Mouse (Mus musculus): ENCODE results near the gene Pla2g5.
"Not testable (repeated sequence)": the region's sequence is repeated elsewhere in the genome, so short reads cannot be mapped to it uniquely, and the experiment has no call there.

The Pla2g5 gene

DNA sequence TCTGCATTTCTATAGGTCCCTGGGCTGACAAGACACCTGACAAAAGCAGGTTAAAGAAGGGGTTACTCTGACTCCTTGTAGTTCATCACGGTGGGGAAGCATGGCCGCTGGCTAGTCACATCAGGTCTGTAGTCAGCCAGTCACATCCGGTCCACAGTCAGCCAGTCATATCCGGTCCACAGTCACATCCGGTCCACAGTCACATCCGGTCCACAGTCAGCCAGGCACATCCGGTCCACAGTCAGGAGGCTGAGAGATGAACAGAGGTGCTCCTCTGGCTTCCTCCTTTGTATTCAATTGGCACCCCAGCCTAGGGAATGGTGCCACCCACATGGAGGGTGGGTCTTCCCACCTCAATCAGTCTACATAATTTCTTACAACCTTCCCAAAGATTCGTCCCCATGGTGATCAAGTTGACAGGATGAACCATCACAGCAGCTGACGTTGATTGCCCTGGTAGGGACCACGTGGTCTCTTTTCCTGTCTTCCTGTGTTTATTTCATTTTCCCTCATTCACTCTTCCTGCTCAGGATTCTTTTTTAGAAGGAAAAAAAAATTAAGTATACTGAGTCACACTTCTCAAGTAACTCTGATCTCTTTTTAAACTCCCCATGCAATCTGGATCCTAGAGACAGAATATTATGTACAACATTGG is at the start of gene Pla2g5:
Pla2g5 (minus strand) TSS at position 139 of the 655 bp plus-strand sequence.
- no peak for DNase-seq (ENCODE audit: low read depth, low spot score)

DNA sequence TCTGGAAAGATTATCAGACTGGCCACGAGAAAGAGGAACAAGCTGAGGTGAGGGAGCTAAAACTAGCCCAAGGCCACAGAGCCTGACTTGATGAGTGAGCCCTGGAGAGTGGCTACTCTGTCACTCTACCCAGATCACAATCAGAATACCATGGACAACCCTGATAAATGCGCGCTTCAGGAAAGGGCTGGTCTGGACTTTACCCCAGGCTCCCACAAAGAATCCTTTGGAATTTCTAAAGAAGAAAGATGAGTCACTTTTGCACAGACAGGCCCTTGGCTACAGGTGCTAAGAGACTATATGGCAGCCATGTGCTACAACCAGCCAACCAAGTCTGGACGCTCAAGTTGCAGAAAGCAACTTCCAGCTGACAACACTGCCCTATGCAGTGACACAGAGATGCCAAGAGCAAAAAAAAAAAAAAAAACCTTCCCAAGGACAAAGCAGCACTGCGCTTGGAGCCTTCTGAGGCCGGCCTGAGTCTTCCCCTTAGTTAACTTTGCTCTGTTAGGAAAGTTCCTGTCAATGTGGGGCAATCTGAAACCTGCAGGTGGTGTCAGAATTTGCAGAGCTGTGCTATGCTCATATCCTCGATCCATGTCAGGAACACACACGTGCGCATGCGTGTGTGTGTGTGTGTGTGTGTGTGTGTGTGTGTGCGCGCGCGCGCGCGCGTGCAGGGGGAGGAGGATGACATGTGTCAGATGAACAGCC is 42.5 kb upstream of the Pla2g5 start:
- no peak for DNase-seq (ENCODE audit: low read depth, low spot score)

DNA sequence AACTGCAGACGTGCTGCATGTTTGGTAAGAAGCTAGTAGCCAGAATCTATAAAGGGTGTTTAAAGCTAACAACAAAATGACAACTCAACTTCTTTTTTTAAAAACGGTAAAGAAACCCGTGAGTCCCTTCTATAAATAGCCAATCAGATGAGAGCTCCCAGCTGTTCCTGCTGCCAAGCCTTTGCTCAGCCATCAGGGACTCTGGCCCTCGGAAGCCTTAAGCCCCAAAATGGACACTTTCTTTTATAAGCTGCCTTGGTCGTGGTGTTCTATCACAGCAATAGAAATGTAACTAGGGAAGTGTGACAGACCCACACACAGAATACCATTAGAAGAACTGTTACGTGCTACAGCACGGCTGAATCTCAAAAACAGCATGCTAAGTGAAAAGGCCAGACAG is 36.1 kb upstream of the Pla2g5 start:
- DNase-seq (ENCODE audit: low read depth, low spot score): no peak

DNA sequence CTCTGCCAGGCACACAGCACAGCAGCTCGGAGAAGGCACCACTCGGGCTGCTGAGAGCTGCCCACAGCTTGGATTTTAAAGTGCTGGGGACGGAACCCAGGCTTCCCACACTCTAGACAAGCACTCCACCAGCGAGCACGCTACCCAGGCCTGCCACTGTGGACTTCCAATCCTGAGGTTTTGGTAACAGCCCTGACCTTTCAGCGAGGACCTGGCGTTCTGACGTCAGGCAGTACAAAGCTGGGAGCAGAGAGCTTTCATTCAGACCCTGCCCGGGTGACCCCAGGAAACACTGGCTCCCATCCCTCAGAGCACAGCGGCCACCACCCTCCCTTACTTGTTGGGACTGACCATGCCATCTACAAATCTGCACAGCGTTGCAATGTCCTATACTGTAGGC is 30.5 kb upstream of the Pla2g5 start:
- DNase-seq (ENCODE audit: low read depth, low spot score): not testable (repeated sequence)

DNA sequence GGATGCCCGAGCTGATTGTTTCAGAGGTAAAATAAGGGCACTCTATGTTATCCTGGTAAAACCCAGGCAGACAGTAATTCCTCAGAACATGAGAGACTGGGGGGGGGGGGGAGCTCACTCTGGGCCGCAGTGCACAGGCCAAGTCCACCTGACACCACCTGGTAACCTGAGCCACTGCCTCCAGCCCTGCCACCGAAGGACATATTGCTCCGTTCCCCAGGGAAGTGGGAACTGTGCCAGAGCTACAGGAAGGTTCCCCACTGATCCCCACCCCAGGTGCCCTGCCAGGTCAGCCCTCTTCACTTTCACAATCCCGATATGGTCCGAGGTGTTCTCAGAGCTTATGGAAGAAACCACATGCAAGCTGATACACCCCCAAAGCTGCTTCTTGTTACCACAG is 29.4 kb upstream of the Pla2g5 start:
- DNase-seq (ENCODE audit: low read depth, low spot score): no peak

DNA sequence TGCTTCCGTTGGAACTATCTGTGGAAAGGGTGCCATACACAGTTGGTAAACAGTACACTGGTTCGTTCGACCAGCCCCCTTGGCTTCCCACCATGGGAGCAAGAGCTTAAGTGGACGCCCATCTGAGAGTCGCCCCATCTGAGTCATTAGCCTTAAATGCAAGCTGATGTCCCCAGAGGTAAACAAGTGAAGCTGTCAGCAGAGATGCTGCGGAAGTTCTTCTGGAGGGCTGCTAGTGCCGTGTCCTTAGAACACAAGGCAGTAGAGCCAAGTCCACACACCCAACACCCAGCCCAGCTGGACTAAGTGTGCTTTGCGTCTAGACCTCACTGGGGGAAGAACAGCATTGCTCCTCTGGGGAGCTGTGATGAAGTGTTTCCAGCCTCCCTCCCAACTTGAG is 26.4 kb upstream of the Pla2g5 start:
- no peak for DNase-seq (ENCODE audit: low read depth, low spot score)

DNA sequence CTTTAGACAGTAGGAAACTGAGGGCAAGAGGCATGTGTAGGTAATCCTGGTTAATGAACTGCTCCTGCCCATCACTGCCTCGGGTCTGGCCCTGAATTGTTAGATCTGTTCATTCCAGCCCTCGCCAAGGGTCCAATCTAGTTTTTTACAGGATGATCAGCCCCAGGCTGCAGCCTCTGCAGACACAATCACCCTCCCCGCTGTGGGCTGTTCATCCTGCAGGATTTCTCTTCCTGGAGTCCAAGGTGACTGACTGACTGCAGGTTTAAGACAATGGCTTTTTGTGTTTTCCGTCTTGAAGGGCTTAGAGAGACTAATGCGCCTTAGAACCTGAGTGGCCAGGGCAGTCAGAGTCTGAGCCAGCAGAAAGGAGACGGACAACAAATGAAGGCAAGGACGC is 25.9 kb upstream of the Pla2g5 start:
- no peak for DNase-seq (ENCODE audit: low read depth, low spot score)

DNA sequence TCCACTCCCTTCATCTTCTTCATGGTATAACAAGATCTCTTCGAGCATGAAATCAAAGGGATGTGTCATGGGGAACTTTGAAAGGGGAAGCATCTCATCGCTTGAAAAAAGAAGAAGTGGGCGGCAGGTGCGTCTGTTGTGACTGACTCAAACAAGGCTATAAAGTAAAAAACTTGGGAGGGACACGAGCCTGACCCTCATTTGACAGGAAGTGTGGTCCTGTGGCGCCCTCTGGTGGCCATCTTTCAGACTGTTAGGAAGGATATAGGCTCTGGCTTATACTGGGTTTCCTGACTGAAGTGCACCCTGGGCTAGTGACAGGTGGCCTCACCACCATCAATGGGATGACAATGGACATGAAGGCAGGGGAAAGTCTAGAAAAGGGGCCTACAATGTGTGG is 21.0 kb upstream of the Pla2g5 start:
- peak; percentile 42 for DNase-seq (ENCODE audit: low read depth, low spot score)

DNA sequence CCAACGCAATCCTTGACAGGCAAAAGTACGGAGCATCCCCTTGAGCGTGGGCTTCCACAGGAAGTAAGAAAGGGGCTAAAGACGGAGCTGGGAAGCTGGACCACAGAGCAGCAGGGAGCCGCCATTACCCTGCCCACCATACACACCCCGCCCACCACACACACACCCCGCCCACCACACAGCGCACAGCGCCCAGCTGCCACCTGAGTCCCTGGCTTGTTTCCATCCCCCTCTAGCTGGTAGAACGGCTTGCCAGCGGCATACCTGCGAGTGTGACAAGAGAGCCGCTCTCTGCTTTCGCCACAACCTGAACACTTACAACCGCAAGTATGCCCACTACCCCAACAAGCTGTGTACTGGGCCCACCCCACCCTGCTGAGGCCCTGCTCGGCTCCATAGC is 18.9 kb upstream of the Pla2g5 start:
- no peak for DNase-seq (ENCODE audit: low read depth, low spot score)

DNA sequence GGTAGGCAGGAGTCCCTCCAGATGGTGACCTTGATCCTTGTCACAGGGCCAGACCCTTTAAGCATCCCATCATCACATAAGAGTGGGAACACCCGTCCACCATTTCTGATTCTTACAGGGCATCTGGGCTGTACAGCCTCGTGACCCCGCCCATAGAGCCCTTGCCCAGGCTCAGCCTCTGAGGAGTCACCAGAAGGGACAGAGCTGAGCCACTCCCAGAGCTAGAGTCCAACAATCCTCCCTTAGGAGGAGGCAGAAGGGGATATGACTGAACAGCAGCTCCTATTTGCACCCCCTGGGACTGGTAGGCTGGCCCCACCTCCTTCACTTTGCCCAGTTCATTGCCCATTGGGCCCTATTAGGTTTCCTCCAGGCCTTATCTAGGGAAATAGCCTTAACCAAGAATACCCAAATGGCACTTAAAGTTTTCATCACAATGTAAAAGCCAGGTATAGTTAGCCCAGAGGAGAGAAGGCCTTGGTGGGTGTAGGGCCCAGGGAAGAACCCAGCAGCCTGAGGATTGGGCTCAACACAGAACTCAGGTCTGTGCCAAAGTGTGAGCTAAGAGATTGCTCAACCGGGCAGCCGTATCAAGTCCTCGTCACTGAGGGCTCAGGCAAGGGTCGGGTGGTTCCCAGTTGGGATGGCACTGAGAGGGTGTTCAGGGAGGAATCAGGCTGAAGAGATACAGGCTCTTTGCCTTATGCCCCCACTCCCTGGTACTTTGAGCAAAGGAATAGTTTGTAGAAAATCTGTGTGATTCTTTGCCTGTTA is 17.7 kb upstream of the Pla2g5 start:
- no peak for DNase-seq (ENCODE audit: low read depth, low spot score)

DNA sequence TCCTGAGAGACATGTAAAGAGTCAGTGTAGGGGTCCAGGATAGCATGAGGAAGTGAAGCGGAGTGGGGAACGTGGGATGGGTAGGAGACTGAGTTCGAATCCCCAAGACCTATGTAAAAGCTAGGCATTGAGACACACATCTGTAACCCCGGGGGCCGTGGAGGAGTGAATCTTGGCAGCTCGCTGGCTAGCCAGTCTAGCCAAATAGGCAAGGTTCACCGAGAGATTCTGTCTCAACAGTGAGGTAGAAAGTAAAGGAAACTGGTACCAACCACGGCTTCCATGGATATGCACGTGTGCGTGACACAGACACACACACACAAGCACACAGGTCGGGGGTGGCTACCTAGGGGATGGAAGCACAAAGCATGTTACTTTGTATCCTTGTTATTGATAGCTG is 16.5 kb upstream of the Pla2g5 start:
- no peak for DNase-seq (ENCODE audit: low read depth, low spot score)

DNA sequence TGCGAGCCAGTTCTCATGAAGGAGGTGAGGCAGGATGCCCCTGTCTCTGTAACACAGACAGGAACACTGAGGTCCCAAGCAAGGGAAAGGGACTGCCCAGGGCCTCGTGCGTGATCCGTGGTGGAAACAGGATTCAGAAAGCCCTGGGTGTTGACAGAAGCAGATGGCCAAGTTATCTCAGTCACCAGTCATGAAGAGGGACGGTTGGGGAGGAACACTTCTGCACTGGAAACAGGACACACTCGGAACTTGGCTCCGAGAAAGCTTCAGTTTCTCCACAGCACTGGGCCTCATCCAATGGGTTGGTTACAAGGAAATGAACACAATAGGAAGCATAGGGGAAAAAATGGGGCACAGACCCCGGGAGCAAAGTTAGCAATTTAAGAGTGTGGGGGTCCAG is 15.5 kb upstream of the Pla2g5 start:
- no peak for DNase-seq (ENCODE audit: low read depth, low spot score)

DNA sequence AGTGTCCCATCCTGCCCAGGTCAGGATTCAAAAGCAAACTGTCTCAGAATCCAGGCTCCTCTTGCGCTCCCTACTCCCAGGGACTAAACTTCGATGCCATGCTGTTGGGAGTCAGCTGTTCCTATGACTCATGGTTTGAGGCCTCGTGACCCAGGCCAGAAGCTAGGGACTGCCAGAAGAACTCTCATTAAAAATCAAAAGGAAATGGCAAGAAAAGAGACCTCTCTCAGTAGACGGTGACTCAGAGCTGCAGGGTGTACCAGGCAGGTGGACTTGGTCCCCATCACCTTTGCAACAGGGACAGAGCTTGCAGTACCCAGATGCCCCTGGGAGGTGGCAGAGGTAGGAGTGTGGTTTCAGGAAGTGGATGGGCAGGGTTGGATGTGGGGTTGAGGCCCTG is 14.4 kb upstream of the Pla2g5 start, which contains the start of gene Pla2g2e:
Pla2g2e (plus strand) TSS at position 212 of the 400 bp plus-strand sequence.
- no peak for DNase-seq (ENCODE audit: low read depth, low spot score)

DNA sequence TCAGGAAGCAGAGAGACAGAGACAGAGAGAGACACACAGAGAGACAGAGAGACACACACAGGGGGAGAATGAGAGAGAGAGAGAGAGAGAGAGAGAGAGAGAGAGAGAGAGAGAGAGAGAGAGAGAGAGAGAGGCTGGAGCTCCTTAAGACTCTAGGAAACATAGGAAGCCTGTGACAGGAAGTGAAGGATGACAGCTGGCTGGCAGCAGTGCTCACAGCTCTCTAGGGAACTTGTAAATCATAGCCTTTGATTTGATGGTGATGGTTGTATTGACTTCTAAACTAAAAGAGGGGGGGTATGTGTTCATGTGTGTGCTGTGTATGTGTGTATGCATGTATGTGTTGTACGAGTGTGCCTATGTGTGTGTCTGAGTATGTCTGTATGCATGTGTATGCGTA is 12.7 kb upstream of the Pla2g5 start:
- no peak for DNase-seq (ENCODE audit: low read depth, low spot score)

DNA sequence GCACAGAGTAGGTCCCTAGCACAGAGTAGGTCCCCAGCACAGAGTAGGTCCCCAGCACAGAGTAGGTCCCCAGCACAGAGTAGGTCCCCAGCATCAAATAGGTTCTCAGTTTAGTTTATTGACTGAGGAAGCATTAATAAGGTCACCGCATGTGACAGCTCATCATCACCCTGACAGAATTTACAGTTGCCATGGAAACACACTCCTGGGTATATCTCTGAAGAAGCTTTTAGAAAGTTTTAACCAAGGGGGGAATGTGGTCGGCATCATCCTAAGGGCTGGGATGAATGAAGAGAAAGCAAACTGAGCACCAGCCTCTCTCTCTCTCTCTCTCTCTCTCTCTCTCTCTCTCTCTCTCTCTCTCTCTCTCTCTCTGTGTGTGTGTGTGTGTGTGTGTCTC is 12.0 kb upstream of the Pla2g5 start:
- DNase-seq (ENCODE audit: low read depth, low spot score): not testable (repeated sequence)

DNA sequence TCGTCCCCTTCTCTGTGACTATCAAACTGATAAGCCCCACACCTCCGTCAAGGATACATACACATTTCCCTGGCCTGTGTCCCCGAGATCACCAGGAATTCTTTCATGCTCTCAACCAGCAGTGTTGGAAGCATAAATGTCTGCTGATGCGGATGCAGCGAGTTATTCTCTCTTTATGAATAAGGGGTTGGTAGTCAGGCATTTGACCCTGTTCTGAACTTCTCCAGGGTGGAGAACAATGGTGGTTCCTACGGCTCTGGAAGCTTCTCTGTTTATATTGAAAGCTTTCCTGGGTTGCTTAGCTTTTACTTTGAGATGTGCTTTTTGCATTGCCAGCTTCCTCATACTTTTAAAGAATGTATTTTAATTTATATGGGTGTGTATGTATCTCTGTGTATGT is 10.6 kb upstream of the Pla2g5 start, which contains the start of gene Gm13030:
Gm13030 (minus strand) TSS at position 101 of the 400 bp plus-strand sequence.
- DNase-seq (ENCODE audit: low read depth, low spot score): no peak

DNA sequence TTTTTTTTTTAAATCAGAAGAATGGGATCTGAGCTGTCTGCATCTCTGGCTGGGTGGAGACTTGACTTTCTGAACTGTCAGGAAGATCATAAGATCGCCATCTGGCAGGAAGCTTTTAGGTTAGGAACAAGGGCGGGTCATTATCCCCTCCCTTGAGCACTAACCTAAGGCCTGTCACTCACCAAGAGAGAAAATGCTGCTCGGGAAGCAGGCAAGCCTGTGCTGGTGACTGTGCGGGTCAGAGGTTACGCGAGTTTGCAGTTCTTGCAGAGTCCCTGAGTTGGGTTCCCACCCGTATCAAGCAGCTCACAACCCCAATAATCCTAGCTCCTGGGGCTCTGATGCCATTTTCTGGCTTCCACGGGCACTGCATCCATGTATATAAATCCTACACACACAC is 5.4 kb upstream of the Pla2g5 start:
- DNase-seq (ENCODE audit: low read depth, low spot score): no peak

DNA sequence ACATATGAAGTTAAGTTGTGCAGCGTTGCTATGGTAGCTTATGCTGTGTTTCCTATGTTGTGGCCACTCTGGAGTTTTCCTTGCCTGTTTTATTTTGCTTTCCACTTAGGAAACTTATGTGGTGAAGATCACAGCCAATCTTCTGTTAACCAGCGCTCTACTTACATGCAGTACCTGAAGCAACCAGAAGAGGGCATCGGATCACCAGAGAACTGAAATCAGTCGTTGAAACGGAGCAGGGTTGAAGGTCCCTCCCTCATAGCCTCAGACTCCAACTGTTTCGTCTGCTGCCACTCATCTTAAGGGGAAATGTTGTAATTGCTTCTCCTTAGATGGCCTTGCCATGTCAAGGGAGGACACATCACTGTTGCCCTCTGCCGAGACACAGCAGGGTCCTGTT is 3.1 kb upstream of the Pla2g5 start:
- peak; percentile 39 for DNase-seq (ENCODE audit: low read depth, low spot score)

DNA sequence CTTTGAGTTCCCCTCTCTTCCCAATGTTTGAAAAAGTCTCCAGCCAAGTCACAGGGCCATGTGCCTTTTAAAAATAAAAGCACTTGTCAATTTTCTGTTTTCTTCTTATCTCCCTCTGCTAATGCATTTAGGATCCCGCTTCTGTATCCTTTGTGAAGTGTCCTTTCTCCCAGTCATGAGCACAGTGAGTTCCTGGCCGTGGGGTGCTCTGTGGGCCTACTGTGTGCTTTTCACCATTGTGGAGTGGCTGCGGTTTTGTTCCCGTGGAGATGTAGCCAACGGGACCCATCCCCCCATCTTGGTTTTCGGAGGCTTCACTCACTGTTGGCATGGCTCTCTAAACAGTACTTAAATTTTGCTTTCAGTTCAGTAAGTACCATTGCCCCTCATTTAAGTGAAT is 2.7 kb upstream of the Pla2g5 start:
- DNase-seq (ENCODE audit: low read depth, low spot score): no peak

DNA sequence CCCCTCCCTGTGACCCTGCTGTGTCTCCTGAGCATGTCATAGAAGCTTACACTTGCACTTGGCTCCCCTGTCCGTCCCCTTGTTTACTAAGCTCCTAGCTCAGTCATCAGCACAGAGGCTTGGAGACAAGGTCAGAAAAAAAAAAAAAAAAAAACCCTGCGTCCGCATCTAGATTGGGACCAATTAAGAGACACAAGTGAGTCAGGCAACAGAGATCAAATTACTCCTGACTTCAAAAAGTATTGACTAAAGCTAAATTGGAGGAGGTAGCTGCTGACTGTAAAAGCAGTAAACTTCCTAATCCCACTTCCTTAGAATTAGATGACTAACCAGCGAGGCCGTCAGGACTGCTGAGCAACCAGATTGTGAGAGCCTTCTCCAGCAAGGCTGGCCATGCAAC is 1.8 kb upstream of the Pla2g5 start:
- no peak for DNase-seq (ENCODE audit: low read depth, low spot score)

DNA sequence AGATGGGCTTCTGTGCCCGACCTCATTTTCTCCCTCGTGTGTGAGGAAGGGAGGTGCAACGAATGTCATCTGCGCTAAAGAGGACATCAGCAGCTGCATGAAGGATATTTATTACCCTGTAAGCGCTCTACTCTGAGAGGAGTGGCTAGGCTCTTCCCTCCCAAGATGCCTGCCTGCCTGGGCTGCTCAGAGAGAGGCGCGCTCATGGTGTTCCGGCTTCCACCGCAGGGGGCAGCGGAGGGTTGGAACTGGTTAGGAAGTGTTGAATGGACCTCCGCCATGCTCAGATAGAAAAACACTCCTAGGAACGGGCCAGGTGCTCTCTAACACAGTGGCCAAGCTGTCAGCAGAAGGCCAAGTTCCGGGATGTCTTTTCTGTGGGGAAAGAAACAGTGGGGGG is 3.6 kb downstream of the Pla2g5 start:
- DNase-seq (ENCODE audit: low read depth, low spot score): no peak

DNA sequence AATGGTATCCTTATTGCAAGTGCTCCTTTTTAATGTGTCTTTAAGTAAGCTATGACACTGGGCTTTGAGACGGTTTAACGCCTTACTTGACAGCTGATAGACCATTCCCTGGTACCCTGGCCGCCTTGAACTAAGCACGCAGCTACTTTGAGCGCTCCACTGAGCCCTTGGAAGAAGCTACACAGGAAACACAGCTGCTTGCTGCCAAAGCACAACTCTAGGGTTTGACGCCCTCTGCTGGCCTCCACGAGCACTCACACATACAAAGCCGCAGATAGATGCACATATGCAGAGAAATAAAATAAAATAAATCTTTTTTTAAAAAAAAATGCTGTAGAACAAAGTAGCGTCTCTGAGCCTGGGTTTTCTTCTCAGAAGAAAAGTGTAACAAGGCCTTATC is 4.0 kb downstream of the Pla2g5 start:
- DNase-seq (ENCODE audit: low read depth, low spot score): no peak

DNA sequence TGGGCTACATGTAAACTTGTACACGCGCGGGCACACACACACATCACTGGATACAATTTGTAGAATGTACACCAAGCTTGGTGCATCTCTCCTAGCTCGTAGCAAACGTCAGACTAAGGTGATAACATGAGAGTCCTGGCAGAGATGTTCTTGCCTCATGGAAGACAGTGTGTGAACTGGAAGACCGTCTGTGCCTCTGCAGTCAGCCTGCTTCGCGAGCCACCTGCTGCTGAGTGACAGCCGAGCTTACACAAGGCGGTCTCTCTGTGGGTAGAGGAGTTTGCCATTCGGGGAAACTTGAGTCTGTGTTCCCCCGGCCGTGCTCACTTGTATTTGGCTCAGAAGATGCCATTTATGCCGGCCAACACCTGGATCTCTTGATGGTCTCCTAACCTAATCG is 4.8 kb downstream of the Pla2g5 start:
- no peak for DNase-seq (ENCODE audit: low read depth, low spot score)
